Mouse (Mus musculus) cerebellum, adult 9-11 months (tissue): Measurements from ENCODE around the gene Nubp1.
A peak's percentile ranks its signal among the peaks of the same experiment; 100 is the strongest.

Experiments
- DNase-seq: peaks from one replicate; pipeline ENCODE4 v3.0.0; 2022

Gene Nubp1

GRCm38 (mm10) chr16:10417723-10418259 lies 6.0 kb downstream of the Nubp1 start:
- DNase-seq = no peak

DNA sequence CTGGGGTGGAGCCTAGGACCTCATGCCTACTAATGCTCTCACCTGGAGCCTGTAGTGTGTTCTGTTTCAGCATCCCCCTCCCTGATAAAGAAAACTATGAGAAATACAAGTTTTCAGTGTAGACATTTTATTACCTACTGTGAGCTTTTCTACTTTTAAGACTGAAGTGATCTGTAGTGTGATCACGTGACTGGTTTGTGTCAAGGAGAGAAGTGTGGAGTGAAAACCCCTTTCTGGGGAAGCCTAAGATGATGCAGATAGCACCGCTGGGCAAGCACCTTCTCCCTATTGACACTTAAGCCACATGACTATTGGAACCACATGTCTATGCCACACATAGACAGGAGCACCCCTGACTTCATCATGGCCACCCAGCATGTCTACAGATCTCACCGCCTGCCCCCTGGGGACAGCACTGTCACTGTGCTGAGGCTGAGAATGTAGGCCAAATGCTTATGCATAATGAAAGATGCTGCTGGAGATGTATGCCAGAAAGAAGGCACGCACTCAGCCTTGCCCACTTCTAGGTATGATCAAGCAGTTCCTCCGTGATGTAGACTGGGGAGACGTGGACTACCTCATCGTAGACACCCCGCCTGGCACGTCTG lies 8.8 kb downstream of the Nubp1 start:
- DNase-seq = no peak

- DNase-seq = no peak
Observed at GRCm38 (mm10) chr16:10431911-10432310, 20.2 kb downstream of the Nubp1 start.

GRCm38 (mm10) chr16:10432387-10432786 lies 20.6 kb downstream of the Nubp1 start:
- no peak for DNase-seq

DNA sequence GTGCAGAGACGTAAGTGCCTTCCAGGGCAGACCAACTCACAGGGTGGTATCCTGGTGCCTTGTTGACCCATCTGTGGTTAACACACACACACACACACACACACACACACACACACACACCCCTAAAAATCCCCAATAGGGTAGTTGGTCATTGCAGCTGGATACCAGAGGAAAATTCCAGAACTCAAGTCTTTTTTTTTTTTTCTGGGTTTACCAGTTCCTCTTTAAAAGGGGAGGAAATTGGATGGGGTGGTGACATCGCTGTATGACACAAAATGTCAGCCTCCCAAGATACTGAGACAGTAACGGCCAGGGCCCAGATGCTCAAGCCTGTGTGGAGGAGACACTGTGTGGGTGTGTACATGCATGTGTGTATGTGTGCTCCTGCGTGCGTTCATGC lies 21.6 kb downstream of the Nubp1 start:
- no peak for DNase-seq

DNA sequence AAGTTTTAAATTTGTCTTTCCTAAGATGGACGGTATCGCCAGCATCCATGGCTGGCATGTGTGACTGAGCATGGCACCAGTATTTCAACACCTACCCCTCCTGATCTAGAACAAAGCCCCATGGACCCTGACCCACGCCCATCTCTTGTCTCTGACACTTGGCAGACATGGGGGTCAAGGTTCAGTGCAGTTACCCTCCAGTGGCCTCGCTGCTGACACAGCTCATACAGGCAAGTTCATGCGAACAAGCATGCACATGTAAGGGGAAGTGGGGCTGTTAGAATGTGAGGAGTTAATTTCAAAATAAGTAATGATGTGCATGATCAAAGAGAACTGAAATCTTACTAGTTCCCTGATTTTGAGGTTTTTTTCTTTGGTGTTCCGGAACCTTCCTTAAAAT lies 24.4 kb downstream of the Nubp1 start:
- no peak for DNase-seq

- DNase-seq = no peak
Observed at GRCm38 (mm10) chr16:10438055-10438454, 26.3 kb downstream of the Nubp1 start.

- no peak for DNase-seq
Observed at GRCm38 (mm10) chr16:10441328-10441727, 29.6 kb downstream of the Nubp1 start.

- DNase-seq = no peak
Observed at GRCm38 (mm10) chr16:10441761-10442160, 30.0 kb downstream of the Nubp1 start.

DNA sequence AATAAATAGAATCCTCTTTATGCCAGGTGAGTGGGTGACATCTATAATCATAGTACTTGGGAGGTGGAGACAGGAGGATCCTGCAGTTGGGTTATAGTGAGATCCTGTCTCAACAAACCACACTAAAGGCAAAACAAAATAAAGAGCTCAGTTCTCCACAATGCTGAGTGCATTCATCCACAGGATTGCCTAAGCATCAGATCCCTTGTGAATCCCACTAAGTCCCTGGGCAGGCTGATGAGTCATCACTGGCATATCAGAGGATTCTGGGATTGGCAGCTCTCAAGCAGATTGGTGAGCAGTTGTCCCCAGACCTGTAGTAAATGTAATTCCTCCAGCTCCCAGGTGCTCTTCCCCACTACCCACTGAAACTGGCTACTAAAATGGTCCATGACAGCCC lies 32.0 kb downstream of the Nubp1 start:
- no peak for DNase-seq

DNA sequence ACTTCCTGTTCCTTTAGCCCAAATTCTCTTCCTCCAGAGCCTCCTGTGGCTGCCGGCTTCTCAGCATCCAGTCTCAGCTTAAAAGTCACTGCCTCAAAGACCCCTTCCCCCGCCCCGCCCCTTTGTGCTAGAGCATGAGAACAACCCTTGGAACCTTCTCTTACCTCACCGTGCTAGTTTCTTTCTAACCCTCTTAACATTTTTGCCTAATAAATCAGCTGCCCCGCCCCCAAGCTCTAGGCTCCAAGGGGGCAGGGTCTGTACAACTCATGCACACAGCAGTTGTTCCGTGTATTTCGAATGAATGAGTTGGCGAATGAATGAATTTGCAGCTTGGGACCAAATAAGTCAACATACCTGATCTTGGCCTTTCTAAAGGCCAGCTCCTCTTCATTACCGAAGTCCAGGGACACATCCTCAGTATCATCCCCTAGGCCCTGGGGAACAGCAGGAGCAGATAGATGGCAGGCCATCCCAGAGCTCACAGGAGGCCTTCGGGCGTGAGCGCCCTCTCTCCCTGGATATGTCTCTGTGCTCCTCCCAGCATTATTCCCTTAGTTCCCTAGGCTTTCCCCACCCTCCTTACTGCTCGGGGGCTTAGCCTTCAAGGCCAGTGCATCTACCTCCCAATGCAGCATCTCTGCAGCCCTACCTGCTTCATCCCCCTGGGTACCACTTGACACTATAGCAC lies 35.0 kb downstream of the Nubp1 start:
- peak; percentile 21 for DNase-seq

DNA sequence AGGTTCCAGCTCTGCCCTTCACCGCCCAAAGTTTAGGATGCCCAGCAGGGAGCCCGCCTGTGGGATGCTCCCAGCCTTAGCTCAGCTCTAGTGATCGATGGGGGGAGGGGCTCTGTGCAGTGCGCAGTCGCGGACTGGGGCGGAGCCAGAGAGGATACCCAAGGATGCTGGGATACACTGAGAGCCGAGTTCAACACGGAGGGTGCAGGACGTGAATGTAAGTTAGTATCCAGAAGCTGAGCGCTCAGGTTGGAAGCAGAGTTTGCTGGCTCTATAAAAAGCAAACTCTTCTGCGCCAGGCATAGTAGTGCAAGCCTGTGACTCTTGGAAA lies 35.5 kb downstream of the Nubp1 start, which contains the start of gene Tvp23a:
TSS of gene Tvp23a (minus strand) at position 99 of the 331 bp plus-strand sequence.
- DNase-seq = peak; percentile 90

- peak; percentile 21 for DNase-seq
Observed at GRCm38 (mm10) chr16:10447781-10448180, 36.0 kb downstream of the Nubp1 start.

DNA sequence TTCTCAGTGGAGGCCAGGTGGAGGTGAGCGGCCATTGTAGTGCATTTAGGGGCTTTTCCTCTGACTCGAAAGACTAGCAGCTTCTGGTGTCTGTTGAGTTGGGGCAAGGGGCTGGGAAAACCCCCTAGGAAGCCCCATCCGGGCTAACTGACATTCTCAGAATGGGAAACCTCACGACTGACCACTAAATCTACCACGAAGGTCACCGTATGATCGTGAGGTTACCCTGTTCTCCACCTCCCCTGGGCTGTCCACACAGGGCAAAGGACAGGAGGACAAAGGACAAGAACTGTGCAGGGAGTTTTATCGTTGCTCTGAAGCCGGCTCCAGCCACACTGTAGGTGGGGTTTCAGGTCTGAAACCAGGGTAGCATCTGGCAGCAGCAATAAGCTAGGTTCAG lies 37.2 kb downstream of the Nubp1 start:
- no peak for DNase-seq

DNA sequence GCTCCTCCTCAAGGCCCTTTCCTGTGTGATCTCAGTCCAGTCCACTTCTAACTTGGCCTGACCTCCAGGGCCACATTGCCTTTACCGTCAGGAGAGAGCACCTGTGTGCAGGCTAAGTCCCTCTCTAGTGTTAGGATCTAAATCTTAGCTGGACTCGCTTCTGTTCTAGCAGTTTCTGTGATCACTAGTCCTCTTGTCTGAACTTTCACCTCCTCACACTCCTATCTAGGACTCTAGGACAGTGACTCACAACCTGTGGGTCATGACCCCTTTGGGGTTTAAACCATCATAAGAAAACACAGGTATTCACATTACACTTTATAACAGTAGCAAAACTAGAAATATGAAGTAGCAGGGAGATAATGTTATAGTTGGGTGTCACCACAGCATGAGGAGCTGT lies 40.2 kb downstream of the Nubp1 start:
- no peak for DNase-seq

DNA sequence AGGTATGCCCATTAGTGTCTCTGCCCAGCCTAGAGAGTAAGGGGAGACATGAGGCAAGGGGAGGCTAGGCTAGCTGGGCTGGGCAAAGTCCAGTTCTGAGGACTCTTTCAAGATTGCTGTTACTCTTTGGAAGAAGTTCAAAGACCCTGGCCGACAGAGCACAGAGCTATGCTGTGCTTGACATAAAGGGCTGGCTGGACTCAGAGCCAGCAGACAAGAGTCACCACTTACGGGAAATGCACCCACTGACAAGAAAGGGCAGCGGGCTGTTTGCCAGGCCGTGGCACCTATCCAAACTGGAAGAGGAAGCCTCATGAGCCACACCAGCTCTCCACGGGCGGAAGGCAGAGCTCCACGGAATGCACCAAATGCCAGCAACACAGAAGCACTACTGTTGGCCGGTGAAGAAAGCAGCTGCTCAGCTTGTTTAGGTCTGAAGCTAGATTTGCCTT lies 40.7 kb downstream of the Nubp1 start:
- peak; percentile 30 for DNase-seq

DNA sequence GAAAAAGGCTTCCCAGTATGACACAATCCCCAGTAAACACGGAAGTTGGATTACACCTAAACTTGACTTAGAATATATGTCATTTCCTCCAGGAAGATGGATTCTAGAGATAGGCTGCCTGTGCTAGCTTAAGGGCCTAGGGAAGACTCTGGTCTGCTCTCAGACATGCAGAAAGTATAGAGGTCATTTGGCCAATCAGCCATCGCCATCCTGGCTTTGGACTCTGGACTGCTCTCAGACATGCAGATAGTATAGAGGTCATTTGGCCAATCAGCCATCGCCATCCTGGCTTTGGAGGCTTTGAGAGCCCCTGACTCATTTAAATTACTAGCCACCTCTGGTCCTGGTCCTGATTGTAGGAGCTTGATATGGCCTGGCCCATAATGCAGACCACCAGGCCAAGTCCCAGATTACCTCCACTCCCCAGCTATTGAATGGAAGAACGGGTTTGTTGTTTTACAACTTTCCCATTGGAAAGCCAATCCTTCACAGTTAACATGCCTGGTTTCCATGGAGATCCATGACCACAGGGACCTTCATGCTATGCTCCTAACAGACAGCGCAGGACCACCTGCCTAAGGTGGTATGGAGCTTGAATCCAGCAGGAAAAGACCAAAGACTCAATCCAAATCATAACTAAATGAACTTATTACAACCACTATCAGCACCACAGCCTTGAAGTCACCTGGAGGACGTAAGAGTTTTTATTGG lies 42.3 kb downstream of the Nubp1 start:
- DNase-seq = no peak

DNA sequence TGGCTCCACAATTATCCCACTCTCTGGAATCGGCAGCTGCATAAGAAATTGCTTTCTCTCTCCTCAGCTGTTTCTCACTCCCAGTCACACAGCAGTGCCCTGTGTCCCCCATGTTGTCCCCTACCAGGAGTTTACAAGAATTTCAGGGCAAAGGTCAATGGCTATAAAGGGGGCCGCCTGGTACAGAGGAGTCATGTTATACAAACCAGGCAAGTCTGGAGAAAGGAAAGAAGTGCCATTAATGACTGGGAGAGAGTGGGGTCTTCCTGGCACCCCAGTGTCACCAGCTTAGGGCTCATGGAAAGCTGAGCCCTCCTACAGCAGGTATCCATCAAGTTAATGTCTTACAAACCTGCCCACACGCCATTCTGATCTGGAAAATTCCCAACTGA lies 42.8 kb downstream of the Nubp1 start:
- DNase-seq = no peak

GRCm38 (mm10) chr16:10460188-10460587 lies 48.4 kb downstream of the Nubp1 start:
- no peak for DNase-seq

DNA sequence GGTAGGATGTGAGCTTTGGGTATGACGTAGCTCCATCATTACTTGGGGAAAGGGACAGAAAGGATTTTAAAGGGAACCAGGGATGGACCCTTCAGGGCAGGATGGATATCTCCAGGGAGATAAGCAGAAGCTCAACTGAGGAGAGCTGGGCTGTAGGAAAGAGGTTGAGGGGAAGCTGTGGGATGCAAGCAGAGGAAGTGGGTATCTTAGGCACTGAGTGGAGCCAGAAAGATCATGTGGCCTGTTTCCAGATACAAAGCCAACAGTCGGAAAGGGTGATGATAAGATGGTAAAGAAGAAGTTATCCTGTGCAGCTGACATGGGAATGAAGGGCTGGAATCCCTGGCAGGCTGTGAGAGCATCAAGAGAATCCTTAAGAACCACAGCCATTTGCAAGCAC lies 49.4 kb downstream of the Nubp1 start:
- no peak for DNase-seq

DNA sequence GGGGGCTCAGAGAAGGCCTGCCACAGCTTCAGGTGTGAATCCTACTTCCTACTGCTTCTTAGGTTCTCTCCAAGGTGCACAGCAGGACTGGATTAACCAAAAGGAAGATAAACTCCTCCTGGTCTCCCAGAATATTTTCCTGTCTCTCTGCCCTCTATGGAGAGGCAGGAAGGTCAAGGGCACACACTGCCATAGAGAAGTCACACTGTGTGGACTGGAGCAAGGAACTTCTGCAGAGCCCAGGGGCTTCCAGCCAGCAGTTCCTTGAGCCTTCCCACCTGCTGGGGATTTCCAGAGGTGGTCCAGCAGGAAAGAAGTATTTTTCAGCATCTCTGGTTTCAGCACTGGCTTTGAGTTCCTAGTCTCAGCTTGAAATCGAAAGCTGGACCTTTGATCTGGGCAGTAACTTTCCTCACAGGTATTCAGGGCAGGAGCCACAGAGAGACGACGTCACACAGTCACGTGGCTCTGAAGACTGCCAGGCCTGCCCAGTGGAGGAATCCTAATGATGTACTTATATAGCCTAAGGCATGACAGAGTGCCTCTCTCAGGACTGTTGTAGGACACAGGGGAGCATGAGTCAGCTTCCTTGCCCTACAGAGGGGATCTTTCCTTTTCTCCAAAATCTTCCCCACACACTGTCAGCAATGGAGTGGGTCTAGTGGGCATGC lies 53.4 kb downstream of the Nubp1 start:
- no peak for DNase-seq

DNA sequence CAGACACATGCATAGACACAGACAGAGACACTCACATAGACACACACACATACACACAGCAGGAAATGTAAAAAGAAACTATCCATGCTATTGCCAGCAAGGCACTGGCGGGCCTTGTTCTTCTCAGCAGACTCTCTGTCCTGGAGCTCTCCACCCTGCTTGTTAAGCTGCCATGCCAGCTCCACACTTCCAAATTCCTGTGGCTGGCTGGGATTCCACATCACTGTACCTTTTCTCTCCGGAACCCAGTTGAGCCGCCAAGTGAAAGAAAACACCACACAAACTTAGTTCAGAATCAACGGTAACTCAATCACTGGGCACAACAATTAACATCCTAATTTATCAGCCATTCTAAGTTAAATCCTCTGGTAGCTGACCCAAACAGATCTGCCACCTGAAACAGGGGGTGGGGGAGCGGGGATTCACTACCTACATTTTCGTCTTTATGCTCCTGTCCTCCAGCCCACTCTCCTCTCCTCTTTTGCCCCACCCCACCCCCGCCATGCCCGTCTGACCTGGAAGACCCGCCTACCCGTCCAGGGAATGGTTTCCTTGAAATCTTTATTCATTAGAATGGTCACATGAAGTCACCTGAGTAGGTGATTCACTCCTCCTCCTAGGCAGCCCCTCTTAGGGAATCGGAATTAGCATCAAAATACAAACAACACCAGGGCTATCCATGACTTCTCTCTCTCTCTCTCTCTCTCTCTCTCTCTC lies 55.8 kb downstream of the Nubp1 start:
- no peak for DNase-seq

- DNase-seq = no peak
Observed at GRCm38 (mm10) chr16:10468201-10468600, 56.5 kb downstream of the Nubp1 start.
